Mouse (Mus musculus) heart, postnatal 10 days (tissue): Measurements from ENCODE around the gene Dynlt1a. TPM values are rescaled to one million over a fixed set of nuclear protein-coding genes. Genes with fewer than 3 reads are reported as not detected.
"Not testable (repeated sequence)": the region's sequence is repeated elsewhere in the genome, so short reads cannot be mapped to it uniquely, and the experiment has no call there.

Experiments used
- DNase-seq, 2 experiments: peaks; one replicate each; pipeline ENCODE4 v3.0.0; 2021
- intact Hi-C: fragments of 180-260 bp; cut with DNase I; formaldehyde crosslinking; loops from one replicate; pipeline ENCODE4 v1.15.1; 2025
- total RNA-seq, 2 experiments: library from RNA; stranded (reverse); gene quantifications; 2 replicates each; pipeline ENCODE4 v1.2.3; 2021

Gene Dynlt1a
- 1 to 10 TPM; 2.3 to 3.3 TPM for total RNA-seq

DNA sequence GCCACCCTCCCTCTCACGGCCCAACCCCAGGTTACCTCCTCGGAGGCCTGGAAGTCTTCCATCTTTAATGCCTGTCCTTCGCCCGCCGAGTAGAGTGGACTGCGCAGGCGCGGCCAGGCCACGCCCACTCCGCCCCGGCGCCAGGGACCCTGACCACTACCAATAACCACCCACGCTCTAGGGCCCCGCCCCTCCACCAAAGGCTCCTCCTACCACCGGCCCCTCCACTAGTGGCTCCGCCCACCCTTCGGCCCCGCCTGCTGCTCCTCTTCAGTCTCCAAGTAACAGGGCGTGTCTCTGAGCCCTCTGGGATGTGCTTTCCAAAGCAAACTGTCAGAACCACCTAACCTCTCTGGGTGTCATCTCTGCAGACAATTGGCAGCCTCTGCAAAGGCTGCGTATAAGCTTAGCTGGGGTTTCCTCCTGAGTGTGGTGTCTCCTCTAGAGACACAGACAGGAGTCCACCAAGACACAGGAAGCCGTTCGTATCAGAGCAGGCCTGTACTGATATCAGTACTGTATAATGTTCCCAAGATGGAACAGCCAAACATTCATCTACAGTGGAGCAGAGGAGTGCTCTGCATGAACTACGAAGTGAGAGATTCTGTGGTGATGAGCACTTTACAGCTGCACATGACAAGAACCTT, at the start of gene Dynlt1a:
TSS of gene Dynlt1a (minus strand) at position 162 of the 647 bp plus-strand sequence.
- DNase-seq, result peak; percentile 96 to 97
- intact Hi-C loops, result not testable (repeated sequence)

DNA sequence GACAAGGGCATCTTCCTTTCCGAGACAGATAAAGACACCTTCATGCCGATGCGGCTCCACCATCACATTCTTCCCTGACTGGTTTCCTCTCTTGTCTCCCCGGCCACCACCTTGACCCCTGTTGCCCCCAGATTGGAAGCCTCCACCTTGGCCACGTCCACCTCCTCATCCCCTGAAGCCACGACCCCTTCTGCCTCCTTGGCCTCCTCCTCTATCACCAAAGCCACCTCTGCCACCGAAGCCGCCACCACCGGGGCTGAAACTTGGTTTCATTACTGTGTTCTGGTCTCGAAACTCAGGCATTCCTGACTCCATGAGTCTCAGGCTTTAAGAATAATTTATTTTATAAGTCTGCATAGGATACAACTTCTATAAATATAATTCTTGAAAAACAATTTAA, 38.0 kb upstream of the Dynlt1a start:
- intact Hi-C loops, DNase-seq: not testable (repeated sequence)

DNA sequence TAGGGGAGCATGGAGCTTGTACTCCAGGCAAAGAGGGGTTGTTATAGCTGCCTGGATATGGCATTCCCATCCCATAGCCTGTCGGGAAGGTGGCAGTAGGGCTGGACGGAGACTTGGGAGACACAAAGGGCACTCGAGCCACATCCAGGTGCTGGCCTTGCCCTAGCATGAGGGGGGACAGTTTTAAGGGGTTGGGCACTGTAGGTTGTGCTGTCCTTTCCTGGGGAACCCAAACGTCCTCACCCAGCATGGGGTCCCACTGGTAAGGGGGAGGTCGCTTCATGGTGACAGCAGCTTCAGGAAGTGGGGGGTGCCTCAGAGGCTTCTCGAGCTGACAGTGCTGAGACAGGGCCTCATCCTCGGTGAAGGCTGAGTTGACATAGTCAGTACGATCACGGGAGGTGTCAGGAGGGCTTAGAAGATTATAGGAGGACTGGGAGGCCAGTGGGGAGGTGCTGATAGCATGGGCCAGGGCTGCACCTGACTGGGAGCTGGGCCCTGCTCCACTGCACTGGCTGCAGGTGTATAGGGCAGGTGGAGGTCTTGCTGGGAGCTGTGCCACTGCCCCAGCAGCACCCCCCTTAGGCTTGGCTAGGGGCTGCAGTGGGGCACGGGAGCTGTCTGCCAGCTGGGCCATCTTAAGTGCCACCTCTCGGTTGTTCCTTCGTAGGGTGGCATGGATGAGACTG, 25.4 kb upstream of the Dynlt1a start:
- intact Hi-C loops, DNase-seq: not testable (repeated sequence)

DNA sequence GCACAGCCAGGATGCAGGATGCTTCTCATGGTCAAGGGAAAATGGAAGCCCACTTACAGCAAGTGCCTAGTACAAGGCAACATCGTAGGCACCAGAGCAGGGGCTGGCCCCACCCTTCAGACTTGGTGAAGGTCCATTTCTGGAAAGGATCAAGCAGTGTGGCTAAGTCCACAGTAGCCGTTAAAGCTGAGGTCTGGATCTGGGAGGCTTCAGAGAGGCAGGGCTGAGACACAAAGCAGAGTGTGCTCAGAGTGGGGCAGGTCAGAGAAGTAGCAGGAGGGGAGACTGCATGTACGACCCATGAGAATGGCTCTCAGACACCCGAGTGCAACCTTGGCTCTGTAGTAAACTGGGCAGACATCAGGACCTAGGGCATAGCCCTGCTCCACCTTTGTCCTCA, 11.7 kb upstream of the Dynlt1a start:
- intact Hi-C loops, DNase-seq: not testable (repeated sequence)

DNA sequence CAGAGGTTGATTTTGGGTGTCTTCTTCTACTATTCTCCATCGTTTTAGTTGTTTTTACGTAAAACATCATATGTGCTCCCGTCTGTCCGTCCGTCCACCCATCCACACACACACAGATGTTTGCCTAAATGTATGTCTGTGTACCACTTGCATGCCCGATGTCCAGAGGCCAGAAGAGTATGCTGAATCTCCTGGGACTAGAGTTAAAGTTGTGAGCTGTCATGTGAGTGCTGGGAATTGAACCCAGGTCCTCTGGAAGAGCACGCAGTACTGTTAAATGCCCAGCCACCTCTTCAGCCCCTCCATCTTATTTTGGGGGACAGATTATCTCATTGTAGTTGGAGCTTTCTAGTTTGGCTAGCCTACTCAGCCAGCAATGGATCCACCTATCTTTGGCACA, 10.3 kb upstream of the Dynlt1a start:
- intact Hi-C loops, DNase-seq: not testable (repeated sequence)

DNA sequence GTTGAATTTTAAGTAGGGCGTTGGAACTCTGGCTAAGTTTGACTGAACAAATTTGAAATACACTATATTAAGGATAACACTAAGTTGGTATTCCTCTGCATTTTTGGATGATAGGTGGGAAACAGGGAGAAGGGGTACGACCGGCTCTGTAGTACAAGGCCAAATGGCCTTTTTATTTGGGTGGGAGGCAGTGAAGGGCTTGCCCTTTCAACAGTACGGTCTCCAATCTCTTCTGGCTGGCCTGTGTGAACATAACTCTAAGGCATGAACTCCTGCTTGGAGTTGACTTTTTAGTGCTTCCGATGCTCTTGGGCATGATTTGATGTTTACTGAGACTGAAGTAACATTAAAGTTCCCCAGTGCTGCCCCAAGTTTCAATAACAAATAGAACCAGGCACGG, 8.2 kb upstream of the Dynlt1a start:
- DNase-seq, intact Hi-C loops: not testable (repeated sequence)

DNA sequence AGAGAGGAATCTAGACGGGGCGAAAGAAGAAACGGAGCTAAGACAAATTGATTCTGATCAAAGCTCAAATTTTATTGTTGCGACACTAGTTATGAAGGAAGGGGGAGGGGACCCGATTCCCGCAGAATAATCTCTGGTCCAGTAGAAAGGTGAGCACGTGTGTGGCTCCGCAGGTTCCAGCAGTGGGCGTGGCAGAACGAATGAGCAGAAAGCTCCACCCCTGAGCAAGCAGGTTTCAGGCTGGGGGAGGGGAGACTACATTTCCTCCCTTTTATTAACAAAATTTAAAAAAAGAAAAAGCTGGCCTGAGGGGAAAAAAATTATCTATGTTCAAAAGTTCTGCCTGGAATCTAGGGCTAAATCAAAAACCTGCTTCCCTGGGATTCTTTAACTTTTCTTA, 7.7 kb upstream of the Dynlt1a start:
- DNase-seq, intact Hi-C loops: not testable (repeated sequence)

DNA sequence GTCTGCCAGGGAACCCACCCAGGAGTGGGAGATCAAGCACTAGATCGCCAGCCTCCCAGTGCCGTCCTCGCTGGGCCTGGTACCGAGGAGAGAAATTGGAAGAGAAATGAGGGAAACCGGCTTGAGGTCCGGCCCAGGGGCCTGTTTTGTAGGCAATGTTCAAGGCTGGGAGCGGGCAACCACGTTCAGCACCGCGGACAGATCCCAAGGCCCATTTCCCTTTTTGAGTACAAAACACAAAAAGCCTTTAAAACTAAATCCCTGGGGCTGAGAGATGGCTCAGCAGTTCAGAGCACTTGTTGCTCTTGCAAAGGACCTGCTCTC, 4.4 kb upstream of the Dynlt1a start:
- DNase-seq, intact Hi-C loops: not testable (repeated sequence)

DNA sequence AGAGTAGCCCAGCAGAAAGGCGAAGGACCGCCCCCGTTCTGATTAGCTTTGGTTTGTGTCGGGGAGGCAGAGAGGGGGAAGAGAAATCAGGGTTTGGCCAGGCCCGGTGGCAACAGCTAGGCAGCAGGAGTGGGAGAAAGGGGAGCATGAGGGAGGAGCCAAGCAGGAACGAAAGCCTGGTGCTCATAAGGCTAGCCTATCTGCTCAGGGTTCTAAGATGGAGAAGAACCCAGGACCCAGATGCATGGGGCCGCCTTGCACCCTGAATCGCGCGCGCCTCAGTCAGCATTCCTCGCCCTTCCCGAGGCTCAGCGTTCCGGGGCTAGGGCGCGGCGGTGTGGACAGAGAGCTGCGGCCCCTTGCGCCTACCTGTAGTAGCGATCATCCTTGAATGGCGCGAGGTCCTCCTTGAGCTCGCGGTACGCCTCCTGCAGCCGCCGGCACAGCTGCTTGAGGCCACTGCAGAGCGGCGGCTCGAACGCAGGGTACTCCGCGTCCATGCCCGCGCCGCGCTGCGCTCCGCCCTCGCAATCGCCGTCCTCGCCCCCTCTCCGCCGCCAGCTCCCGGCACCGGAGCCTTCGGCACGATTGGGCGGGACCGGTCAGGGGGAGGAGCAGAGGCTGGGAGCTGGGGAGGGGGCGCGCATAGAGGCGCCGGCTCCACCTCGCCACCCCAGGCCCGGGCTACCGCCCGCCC, 3.9 kb upstream of the Dynlt1a start:
- intact Hi-C loops, DNase-seq: not testable (repeated sequence)

DNA sequence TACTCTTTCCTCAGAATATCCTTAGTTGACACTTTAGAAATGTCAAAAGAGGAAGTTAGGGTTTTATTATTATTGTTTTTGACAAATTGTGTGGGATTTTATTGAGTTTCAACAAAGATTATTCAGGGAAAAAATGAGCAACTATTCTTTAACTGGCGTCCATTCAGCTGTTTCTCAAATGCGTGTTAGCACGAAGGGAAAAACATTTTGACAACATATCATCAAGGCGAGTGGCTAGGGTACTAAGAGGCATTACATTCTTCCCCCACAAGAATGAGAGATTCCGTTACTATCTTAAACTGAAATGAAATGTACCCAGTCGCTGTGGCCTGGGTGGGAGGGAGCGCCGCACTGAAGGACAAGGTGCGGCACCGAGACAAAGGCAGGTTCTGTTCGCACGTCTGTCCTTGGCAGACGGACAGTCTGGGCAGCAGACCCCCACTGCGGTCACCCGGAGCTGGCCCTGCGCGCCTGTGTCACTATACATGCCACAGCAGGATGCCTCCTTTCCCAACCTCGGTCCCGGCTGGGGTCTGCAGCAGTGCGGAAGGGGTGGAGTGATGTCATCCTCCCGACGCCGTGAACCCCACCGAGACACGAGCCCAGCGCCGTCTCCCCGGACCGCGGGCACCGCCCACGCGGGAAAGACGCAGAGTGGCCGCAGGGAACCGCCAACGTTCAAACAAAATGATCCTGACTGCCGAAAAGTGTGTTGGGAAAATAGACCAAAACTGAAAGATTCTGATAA, 747 bp downstream of the Dynlt1a start:
- intact Hi-C loops, result not testable (repeated sequence)

DNA sequence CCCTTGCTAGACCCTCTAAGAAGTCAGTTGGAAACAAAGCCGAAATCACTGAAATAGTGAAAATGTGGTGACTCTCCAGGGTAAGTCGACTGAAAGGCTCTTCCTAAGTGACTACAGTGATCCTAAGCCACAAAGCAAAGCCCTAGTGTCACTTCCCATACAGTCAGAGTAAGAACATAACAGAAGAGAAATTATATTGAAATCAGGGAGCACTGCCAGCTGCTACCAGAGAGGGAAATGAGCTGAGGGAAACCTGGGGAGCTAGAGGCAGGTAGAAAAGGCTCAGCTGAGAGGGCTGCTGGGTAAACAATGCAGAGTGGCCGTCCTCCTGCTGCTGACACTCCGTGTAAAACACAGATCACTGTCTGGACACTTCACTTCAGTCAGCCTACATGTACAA, 1.6 kb downstream of the Dynlt1a start:
- peak; percentile 21 to 27 for DNase-seq
- intact Hi-C loops, result not testable (repeated sequence)

More for the DNA sequence above, 747 bp downstream of the Dynlt1a start:
- DNase-seq, result peak; percentile 62 to 75

DNA sequence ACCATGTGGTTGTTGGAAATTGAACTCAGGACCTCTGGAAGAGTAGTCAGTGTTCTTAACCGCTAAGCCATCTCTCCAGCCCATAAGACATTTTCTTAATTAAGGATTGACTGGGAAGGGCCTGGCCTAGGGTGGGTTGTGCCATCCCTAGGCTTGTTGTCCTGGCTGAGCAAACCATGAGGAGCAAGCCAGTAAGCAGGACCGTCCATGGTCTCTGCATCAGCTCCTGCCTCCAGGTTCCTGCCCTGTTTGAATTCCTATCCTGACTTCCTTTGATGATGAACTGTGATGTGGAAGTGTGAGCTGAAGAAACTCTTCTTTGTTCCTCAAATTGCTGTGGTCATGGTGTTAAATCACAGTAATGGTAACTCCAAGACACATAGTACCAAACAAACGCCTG, 2.8 kb downstream of the Dynlt1a start:
- DNase-seq, intact Hi-C loops: not testable (repeated sequence)

DNA sequence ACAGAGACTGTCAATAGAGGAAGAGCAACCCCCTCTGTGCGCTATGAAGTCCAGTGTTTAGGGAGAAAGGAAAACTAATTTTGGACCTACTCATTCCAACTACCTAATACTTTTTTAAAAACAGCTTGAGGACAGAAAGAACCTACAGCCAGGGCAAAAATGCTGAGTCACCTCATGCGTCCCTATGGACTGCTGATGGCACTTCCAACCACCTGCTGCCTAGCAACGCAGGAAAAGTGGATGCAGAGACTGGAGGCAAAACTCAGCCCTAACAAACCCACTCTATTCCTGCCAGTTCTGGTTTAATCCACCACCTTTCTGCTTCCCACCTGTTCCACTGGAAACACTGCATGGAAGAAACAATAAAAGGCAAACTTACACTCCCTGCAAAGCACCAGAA, 4.5 kb downstream of the Dynlt1a start:
- DNase-seq, intact Hi-C loops: not testable (repeated sequence)

DNA sequence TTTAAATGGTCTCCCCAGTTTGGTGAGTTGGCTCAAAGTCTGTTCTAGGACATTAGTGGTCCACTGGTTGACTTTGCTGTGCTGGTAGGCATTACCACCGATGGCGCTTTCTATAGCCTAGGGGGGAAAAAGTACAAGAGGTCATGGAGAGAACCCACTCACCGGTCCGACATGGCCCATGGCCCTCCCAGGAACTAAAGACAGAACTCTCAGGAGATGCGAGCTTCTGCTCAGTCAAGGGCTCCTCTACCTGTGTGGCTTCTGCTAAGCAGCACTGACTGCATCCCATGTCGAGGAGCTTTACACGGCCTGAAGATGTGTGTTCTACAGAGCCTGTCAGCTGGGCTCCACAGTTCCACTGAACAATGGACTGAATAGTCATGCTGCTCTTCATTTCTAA, 5.6 kb downstream of the Dynlt1a start:
- DNase-seq, intact Hi-C loops: not testable (repeated sequence)

DNA sequence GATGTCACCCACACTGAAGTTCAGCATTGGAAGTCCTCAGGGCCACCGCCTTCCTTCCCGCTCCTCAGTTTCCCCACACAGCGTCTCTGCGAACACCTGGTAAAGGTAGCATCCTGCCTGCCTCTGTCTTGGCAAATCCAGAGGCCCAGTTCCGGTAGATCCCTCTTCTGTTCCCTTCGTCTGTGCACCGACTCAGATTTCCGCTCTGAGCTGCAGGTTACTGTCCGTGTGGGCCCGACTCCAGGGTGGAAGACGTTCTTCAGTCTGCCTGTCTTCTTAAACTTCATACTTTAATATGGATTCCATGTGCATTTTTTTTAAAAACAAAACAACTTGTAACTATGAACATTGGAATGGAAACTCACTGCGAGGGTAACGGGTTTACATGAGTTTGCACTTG, 10.8 kb downstream of the Dynlt1a start:
- intact Hi-C loops, DNase-seq: not testable (repeated sequence)

DNA sequence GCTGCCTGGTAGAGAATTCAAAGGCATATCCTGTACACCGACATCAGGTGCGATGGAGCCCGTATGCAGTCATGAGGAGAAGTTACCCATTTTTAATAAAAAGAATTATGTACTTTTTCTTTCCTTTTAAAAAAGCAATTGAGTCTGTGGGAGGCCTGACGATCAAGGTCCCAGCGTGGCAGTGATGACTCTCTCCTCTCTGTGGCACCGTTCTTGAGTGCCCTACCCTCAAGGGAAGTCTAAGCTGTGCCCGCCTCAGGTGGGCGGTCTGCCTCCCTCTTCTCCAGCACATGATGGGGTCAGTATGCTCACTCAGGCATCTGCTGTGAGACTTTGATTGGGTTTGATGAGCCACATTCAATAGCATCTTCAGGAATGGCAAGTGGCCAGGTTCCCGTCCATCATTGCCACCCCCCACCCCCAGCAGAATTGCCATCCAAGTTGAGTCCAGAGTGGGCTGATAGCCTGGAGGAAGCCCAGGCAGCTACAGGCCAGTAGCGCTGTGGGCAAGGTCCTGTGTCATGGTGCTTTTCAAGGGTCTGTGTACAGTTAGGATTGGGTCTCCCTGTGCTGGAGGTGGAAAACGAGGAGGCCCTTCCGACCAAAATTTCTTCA, 11.5 kb downstream of the Dynlt1a start:
- intact Hi-C loops, DNase-seq: not testable (repeated sequence)

DNA sequence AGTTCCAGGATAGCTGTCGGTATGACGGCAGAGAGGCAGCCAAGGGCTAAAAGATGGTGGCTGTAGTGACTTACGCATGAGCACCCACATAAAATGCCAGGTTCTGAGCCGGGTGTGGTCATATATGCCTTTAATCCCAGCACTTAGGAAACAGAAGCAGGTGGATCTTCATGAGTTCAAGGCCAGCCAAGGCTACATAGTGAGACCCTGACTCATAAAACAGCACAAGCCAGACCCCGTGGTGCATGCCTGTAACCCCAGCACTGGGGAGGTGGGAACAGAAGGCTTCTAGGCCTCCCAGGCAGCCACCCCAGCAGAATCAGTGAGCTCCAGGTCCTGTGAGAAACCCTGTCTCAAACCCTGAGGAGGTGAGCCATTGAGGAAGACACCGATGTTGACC, 12.4 kb downstream of the Dynlt1a start:
- DNase-seq, intact Hi-C loops: not testable (repeated sequence)

DNA sequence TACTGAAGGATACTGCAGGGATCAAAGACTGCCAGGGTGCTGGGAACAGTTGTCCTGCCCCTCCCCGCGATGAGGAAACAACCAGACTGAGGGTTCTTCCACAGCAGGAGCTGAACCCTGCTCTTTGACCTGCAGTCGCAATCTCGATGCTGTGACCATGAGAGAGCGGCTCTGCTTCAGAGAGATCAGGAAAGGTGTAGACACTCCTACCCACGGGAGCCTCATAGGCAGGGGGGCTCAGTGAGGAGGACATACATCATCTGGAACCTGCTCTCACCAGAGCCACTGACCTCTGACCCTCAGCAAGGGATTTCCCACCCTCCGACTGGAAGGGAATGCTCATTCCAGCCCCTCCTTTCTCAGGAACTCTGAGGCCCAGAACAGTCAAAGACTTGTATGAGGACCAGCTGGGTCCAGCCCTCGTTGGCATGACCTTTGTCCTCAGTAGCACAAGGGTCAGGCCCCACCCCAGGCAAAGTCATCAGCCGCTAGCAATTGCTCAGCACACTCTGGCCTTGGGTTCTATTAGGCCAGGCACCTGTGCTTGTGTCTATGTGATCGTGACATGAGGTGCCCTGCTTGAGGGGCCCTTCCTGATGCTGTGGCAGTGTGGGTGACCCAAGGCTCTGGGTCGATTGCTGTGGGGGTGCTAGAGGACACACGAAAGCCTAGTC, 17.0 kb downstream of the Dynlt1a start:
- intact Hi-C loops, DNase-seq: not testable (repeated sequence)

DNA sequence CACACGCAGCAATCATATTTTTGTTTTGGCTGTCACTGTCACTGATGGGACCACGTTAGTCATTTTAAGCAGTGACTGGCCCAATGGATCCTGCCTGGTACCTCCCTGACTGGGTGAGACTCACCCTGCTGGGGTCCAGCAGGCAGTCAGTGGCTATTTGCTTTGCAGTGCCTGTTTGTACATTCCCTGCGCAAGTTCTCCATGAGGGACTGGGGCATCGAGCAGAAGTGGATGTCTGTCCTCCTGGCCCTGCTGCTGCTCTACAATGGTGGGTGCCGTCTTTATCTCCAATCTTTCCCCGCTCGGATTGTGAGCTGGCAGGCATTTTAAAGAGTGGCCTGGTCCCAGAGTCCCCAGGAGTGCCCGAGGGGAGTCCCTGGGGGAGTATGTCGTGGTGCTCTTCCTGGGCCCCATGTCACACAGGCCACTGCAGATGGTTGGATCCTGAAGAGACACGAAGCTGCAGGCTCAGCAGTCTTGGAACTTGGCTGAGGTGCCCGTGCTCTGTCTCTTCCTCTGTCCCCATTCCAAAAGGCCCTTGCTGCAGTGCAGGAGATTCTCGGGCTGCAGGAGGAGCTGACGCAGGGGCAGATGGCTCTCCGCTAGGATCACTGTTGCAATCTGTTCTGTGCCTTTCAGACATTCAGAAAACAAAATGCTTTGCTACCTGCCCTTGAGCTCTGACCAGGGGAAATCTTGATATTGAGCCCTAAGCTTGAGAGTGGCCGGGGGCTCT, 20.1 kb downstream of the Dynlt1a start:
- DNase-seq, intact Hi-C loops: not testable (repeated sequence)
